Mouse (Mus musculus) 416B (cell line): Measurements from ENCODE around the gene Lrrc8c.

Experiments
- DNase-seq: peaks from one replicate; pipeline ENCODE4 v3.0.0; 2011; ENCODE audit warnings: low read depth

The Lrrc8c gene

GRCm38 (mm10) chr5:105602585-105602984 is 83.4 kb downstream of the Lrrc8c start:
- no peak for DNase-seq

GRCm38 (mm10) chr5:105605736-105606135 is 86.5 kb downstream of the Lrrc8c start:
- no peak for DNase-seq

- DNase-seq: peak; percentile 31
These were observed 90.5 kb downstream of the Lrrc8c start for GRCm38 (mm10) chr5:105609683-105610082.

- no peak for DNase-seq
These were observed 93.8 kb downstream of the Lrrc8c start for GRCm38 (mm10) chr5:105613002-105613401.

- DNase-seq: no peak
These were observed 94.8 kb downstream of the Lrrc8c start for GRCm38 (mm10) chr5:105614000-105614399.

GRCm38 (mm10) chr5:105614682-105615434 is 95.7 kb downstream of the Lrrc8c start:
- DNase-seq: no peak

- no peak for DNase-seq
These were observed 96.8 kb downstream of the Lrrc8c start for GRCm38 (mm10) chr5:105615871-105616454.

GRCm38 (mm10) chr5:105616538-105616937 is 97.3 kb downstream of the Lrrc8c start:
- no peak for DNase-seq

GRCm38 (mm10) chr5:105618510-105618909 is 99.3 kb downstream of the Lrrc8c start:
- no peak for DNase-seq

GRCm38 (mm10) chr5:105619666-105620065 is 100.5 kb downstream of the Lrrc8c start:
- peak; percentile 46 for DNase-seq

- peak; percentile 89 for DNase-seq
These were observed 101.4 kb downstream of the Lrrc8c start for GRCm38 (mm10) chr5:105620505-105621116.

- no peak for DNase-seq
These were observed 104.0 kb downstream of the Lrrc8c start for GRCm38 (mm10) chr5:105623074-105623713.

GRCm38 (mm10) chr5:105624257-105624656 is 105.1 kb downstream of the Lrrc8c start:
- DNase-seq: peak; percentile 52

GRCm38 (mm10) chr5:105625504-105626150 is 106.4 kb downstream of the Lrrc8c start:
- no peak for DNase-seq

GRCm38 (mm10) chr5:105626355-105626754 is 107.2 kb downstream of the Lrrc8c start:
- DNase-seq: no peak

GRCm38 (mm10) chr5:105627093-105627492 is 107.9 kb downstream of the Lrrc8c start:
- no peak for DNase-seq

- peak; percentile 47 for DNase-seq
These were observed 110.8 kb downstream of the Lrrc8c start for GRCm38 (mm10) chr5:105629955-105630354.

GRCm38 (mm10) chr5:105632066-105632465 is 112.9 kb downstream of the Lrrc8c start:
- no peak for DNase-seq

- DNase-seq: no peak
These were observed 116.4 kb downstream of the Lrrc8c start for GRCm38 (mm10) chr5:105635576-105635975.

- peak; percentile 83 for DNase-seq
These were observed 117.5 kb downstream of the Lrrc8c start for GRCm38 (mm10) chr5:105636484-105637191.

- DNase-seq: peak; percentile 37
These were observed 119.1 kb downstream of the Lrrc8c start for GRCm38 (mm10) chr5:105638266-105638665.

- no peak for DNase-seq
These were observed 119.7 kb downstream of the Lrrc8c start for GRCm38 (mm10) chr5:105638916-105639315.
